Mouse (Mus musculus) retina, adult 2 months (tissue): ENCODE data around the gene Ccndbp1.
A peak's percentile ranks its signal among the peaks of the same experiment; 100 is the strongest.
"Not testable (repeated sequence)": the region's sequence is repeated elsewhere in the genome, so short reads cannot be mapped to it uniquely, and the experiment has no call there.

Source experiments
- DNase-seq: peaks from one replicate; pipeline ENCODE4 v3.0.0-alpha.2; 2012; ENCODE audit warnings: low read depth, low spot score

The Ccndbp1 gene

GRCm38 (mm10) chr2:121007925-121008663, at the start of gene Ccndbp1:
Gene Ccndbp1, plus strand, starts transcription at chr2:121008403.
- peak; percentile 86 for DNase-seq

DNA sequence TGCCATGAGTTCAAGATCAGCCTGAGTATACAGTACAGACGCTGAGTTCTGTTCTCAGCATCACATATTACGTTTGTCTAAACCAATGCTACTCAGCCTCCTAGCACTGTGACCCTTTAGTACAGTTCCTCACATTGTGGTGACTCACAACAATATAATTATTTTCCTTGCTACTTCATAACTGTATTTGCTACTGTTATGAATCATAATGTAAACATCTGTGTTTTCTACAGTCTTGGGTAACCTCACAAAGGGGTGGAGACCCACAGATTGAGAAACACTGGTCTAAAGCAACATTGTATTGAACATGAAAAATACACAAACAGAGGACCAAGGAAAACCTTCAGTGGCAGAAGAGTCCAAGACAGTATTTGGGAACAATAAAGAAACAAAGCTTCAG, 48.8 kb upstream of the Ccndbp1 start:
- no peak for DNase-seq

GRCm38 (mm10) chr2:120959827-120960226, 48.4 kb upstream of the Ccndbp1 start:
- no peak for DNase-seq

- no peak for DNase-seq
These were observed 47.9 kb upstream of the Ccndbp1 start for GRCm38 (mm10) chr2:120960261-120960660.

DNA sequence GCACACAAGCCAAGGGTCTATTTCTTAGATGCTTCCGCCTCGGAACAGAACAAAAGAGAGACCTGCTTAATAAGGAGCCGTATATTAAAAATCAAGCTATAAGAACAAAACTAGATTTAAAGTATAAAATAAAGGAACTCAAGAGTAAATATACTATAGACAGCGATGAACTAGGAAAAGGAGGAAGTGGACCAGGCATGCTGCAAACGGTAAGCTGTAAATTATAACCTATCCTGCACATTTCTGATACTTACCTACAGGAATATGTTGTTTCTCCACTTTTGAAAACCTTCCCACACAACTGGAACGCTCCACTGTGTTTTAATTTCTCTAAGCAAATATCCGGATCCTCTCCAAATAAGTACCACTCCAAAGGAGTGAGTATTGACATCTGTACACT, 45.1 kb upstream of the Ccndbp1 start:
- DNase-seq = no peak

DNA sequence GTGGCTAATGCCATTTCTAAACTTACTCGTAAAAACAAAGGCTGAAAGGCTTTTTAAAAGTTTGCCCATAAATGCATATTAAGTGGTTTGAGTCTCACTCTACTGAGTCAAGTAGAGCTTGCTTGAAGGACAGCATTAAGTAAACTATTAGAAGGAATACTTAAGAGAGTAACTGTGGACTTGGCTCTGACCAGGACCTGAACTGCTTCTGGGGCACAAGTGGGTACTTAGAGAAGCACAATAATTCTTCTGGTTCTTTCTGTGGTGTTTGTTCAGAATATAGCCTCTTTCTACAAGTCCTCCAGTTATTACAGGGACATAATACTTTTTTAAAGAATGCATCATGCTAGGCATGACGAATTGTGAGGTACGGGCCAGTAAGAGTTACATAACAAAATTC, 42.7 kb upstream of the Ccndbp1 start:
- DNase-seq = no peak

- no peak for DNase-seq
These were observed 38.1 kb upstream of the Ccndbp1 start for GRCm38 (mm10) chr2:120970045-120970539.

- DNase-seq = peak; percentile 70
These were observed 37.6 kb upstream of the Ccndbp1 start, which contains the start of gene Ubr1 for GRCm38 (mm10) chr2:120970559-120971080. Gene Ubr1, minus strand, starts transcription at chr2:120970715.

DNA sequence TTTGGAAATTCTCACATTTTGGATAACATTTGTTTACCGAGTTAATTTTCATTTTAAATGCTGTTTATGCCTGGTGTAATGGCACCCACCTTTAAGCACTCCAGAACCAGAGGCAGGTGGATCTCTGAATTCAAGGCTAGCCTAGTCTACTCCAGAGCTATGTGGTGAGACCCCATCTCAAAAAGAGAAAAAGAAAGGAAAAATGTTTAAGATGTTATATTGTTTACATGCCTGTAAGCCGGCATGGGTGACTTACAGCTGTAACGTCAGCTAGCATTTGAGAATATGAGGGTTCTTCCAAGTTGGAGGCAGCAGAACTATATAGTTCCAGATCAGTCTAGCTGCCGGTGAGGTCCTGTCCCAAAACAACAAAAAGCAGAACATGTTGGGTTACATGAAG, 36.4 kb upstream of the Ccndbp1 start:
- no peak for DNase-seq

DNA sequence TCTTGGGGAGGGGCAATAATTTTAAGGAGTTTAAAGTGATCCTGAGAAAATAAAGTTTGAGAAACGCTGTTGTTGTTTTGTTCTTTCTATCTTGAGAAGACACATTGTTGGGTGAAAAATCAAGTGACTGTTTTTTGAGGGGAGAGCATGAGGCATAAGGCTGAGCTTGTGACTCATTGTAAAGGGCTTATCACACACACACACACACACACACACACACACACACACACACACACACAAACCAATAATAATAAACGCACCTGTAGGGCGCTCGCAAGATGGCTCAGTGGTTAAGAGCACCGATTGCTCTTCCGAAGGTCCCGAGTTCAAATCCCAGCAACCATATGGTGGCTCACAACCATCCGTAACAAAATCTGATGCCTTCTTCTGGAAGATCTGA, 35.9 kb upstream of the Ccndbp1 start:
- not testable (repeated sequence) for DNase-seq

GRCm38 (mm10) chr2:120972964-120973363, 35.2 kb upstream of the Ccndbp1 start:
- DNase-seq = no peak

DNA sequence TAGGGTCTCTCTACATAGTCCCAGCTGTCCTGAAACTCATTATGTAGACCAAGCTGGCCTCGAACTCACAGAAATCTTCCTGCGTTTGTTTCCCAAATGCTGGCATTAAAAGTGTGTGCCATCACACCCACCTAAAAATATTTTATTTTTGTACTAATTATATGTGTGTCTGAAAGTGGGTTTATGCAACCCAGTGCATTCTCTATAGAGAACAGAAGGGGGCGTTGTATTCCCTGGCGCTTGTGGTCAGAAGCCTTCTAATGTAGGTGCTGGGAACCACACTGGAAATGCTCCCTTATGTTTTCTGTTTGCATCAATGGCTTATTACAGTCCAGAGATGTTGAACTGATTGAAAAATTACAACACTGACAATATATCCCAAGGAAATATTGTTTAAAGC, 31.9 kb upstream of the Ccndbp1 start:
- DNase-seq = no peak

DNA sequence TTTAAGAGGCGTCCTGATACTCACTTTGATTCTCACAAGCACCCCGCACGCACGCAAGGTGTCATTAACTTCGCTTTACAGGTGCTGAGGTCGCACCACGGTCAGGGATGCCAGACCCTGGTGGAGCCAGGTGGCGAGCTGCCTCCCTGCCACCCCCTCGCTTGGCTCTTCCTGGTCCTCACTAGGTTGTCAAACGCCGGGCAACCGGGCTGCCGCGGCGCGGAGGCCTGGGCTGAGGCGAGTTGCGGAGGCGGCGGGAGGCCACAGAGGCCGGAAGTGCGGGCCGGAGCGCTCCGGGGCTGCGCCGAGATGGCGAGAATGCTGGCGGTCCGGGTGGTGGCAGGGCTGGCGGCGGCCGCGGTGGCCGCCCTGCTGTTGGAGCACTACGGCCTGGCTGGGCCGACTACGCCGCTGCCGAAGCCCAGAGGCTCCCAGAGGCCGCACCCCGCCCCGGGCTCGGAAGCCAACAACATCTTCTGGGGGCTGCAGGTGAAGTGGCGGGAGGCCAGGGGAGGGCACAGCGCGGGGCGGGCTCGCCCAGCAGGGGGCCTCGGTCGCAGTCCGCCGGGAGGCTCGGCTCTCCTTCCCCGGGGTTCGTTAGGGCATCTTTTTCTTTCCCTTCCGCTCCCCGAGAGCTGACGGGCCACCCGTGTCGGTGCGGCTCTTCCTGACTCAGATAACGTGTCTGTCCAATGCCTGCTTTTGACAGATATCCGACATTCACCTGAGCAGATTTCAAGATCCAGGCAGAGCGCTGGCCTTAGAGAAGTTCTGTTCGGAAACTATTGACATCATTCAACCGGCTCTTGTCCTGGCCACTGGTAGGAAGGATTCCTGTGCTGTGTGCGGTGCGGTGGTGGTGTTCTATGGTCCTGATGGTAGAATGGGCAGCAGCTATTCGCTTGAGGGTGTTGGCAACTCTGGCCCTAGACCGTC, 30.9 kb upstream of the Ccndbp1 start, which contains the start of gene Tmem62:
Gene Tmem62, plus strand, starts transcription at position 28 of the 936 bp plus-strand sequence.
- DNase-seq = no peak

DNA sequence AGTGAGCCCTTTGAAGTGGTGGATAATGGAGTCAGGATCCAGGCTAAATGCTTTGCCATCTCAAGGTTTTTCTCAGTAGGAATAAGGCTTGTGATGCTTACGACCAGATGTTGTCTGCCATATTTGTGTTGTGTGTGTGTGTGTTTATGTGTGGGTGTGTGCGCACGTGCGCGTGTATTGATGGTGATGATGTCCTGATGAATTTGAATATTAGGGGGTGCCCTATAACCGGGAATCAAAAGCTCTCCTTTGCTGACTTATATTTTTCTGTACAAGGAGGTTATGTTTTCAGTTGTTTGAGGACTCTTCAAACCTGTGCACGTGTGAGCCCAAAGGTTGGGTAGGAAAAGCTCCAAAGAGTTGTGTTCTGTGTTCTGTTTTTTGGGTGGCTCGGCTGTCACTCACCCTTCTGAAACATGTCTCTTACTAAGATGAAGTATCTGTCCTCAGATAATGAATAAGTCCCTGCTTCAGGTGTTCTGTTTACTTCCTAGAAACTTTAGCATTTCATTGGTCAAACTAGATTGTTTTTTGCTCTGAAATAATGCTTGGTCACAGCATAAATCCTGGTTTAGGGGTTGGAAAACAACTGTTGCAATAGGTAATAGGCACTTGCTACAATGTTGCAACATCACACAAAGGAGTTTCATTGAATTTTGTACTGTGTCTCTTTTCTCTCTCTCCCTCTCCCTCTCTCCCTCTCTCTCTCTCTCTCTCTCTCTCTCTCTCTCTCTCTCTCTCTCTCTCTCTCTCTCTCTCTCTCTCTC, 30.1 kb upstream of the Ccndbp1 start:
- DNase-seq = no peak

- no peak for DNase-seq
These were observed 29.5 kb upstream of the Ccndbp1 start for GRCm38 (mm10) chr2:120978693-120979037.

- DNase-seq = no peak
These were observed 28.4 kb upstream of the Ccndbp1 start for GRCm38 (mm10) chr2:120979819-120980218.

- DNase-seq = no peak
These were observed 27.3 kb upstream of the Ccndbp1 start for GRCm38 (mm10) chr2:120980861-120981260.

DNA sequence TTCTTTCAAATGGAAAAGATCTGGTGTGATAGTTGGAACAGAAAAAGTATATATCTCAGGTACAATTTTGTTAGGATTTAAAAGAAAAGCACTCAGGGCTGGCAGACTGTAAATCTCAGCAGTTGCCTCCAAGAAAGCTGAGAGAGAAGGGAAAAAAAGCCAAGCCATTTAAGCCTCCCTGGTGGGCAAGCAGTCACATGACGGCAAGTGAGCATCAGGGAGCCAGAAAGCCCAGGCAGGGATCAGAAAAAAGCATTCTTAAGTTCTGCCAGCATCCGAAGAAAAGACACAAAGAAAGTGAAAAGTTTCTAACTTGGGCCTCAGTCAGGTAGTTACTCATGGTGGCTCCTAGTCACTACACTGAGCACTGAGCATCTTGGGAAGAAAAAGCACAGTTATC, 24.6 kb upstream of the Ccndbp1 start:
- no peak for DNase-seq

DNA sequence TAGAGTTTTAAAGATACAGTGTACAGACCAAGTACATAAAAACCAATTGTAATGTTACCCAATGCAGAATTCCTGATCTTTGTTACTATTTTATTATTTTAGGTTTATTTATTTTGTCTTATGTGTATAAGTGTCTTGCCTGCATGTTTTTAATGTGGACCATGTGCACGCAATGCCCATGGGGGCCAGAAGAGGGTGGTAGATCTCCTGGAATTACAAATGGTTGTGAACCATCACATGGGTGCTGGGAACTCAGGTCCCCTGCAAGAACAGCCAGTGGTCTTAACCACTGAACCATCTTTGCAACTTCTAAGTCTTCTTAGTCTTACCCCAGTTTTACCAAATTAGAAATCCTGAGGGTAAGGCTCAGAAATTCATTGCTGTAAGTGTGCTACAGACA, 23.0 kb upstream of the Ccndbp1 start:
- DNase-seq = no peak

GRCm38 (mm10) chr2:120991196-120991595, 17.0 kb upstream of the Ccndbp1 start:
- no peak for DNase-seq

DNA sequence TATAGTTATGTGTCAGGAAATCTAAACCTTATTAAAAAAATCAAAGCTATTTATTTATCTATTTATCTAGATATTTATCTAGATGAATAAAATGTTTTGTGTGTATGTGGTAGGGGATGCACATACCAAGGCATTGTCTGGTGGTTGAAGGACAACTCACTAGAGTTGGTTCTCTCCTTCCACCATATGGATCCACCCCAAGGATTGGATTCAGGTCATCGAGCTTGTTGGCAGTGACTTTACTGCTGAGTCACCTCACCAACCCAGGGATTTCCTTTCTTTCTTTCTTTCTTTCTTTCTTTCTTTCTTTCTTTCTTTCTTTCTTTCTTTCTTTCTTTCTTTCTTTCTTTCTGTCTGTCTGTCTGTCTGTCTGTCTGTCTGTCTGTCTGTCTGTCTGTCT, 11.6 kb upstream of the Ccndbp1 start:
- not testable (repeated sequence) for DNase-seq
